Mouse (Mus musculus): ENCODE data around the gene Tmem120b.

- no peak for TF ChIP-seq CTCF (IDR thresholded peaks at IDR 0.05; ENCODE audit: control insufficient read depth, insufficient read depth, low read length)
- TF ChIP-seq POLR2A (IDR thresholded peaks at IDR 0.05; ENCODE audit: borderline replicate concordance, control insufficient read depth, low read depth, low read length) = no peak
These were observed 41.4 kb downstream of the Tmem120b start for GRCm38 (mm10) chr5:123109452-123110203.
